Mouse (Mus musculus) pancreas, adult 10 weeks (tissue): ENCODE data around the gene Ninl. TPM values are rescaled to one million over a fixed set of nuclear protein-coding genes. Genes with fewer than 3 reads are reported as not detected.

Source experiments
- polyA plus RNA-seq: library from polyadenylated mRNA; stranded (reverse); fragments of 350-450 nt; fragmentation: Illumina TruSeq; extraction: RNeasy Lipid Tissue Mini Kit (QIAGEN cat#74804); gene quantifications from one replicate; pipeline ENCODE4 v1.2.3, GENCODE M21; 2015; ENCODE audit warnings: low read depth, low replicate concordance; ENCODE audit not compliant: insufficient read depth

Ninl gene
- 2.1 TPM for polyA plus RNA-seq

GRCm38 (mm10) chr2:151039232-151039695 lies at the start of gene Ninl, which contains the start of gene Nanp:
Gene Ninl (minus strand): TSS chr2:151039382.
Gene Nanp (minus strand): TSS chr2:151039398.

DNA sequence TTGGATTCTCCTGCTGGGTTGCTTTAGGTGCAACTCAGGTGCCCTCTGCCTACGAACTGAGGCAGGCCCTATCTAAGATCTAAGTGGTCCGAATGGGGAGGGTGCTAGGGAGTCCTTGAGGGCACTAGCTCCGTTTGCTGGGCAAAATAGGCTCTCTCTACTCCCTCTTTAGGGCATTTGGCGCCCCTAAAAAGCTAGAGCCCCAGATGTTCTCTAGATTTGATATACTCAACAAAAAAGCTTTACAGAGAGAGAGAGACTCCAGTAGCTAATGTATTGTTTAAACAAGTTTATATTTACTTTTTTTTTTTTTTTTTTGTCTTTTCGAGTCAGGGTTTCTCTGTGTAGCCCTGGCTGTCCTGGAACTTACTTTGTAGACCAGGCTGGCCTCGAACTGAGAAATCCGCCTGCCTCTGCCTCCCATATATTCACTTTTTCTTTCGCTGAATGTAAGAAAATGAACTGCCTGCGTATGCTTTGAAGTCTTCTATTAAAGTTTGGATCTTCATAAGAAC lies 134.2 kb downstream of the Ninl start, which contains the start of gene Gins1:
Gene Gins1 (plus strand): TSS at position 465 of the 515 bp plus-strand sequence.

GRCm38 (mm10) chr2:150904272-150904935 lies 134.8 kb downstream of the Ninl start, which contains the start of gene Abhd12:
Gene Abhd12 (minus strand): TSS chr2:150904741.

Other genes with a start within 250 kb of the Ninl start
- gene Abhd12, start 134.6 kb downstream of the Ninl start, polyA plus RNA-seq, result 15.1 TPM
- not detected for gene Gins1, start 134.0 kb downstream of the Ninl start, polyA plus RNA-seq
- gene Nanp, start within 50 bp of the Ninl start, polyA plus RNA-seq, result 1.8 TPM
- not detected for gene Gm14151, start 53.0 kb upstream of the Ninl start, polyA plus RNA-seq
- not detected for gene Gm14147, start 58.9 kb upstream of the Ninl start, polyA plus RNA-seq